In genomic region chr1:128636258-128637229, GRCm38 (mm10) we compare ENCODE assay signal across 13 mouse cellular contexts.
"Had no signal": no experiment of that assay in that cellular context is flagged by ENCODE, and none has a peak within 500 bp of the region (broad histone marks: within the 10 kb centered on the region; RNA-seq: fewer than 3 reads in every experiment).

No protein-coding gene starts in this region.

- H3K9ac ChIP-seq: limb, embryonic 13.5 days; liver, embryonic 15.5 days; midbrain, embryonic 15.5 days; neural tube, embryonic 13.5 days had no signal

- H3K36me3 ChIP-seq: limb, embryonic 13.5 days; liver, embryonic 15.5 days; midbrain, embryonic 15.5 days; neural tube, embryonic 13.5 days had no signal

- H3K4me3 ChIP-seq: left cerebral cortex, adult 2 months; limb, embryonic 13.5 days; liver, embryonic 15.5 days; midbrain, embryonic 15.5 days; neural tube, embryonic 13.5 days had no signal

- H3K9me3 ChIP-seq: limb, embryonic 13.5 days; liver, embryonic 15.5 days; midbrain, embryonic 15.5 days; neural tube, embryonic 13.5 days had no signal

- DNase-seq: kidney, adult 11 months; kidney, adult 9 months; kidney, postnatal 14 days; lung, adult 2 months; right cerebral cortex, postnatal 14 days; thymus, postnatal 36 days had no signal

- H3K27me3 ChIP-seq: limb, embryonic 13.5 days; liver, embryonic 15.5 days; midbrain, embryonic 15.5 days; neural tube, embryonic 13.5 days had no signal

- ATAC-seq: midbrain, embryonic 15.5 days had no signal

- H3K27ac ChIP-seq: left cerebral cortex, adult 2 months; limb, embryonic 13.5 days; liver, embryonic 15.5 days; macrophage; midbrain, embryonic 15.5 days; neural tube, embryonic 13.5 days had no signal

- H3K4me2 ChIP-seq: limb, embryonic 13.5 days; liver, embryonic 11.5 days; liver, embryonic 15.5 days; midbrain, embryonic 15.5 days; neural tube, embryonic 13.5 days had no signal

- H3K4me1 ChIP-seq: limb, embryonic 13.5 days; liver, embryonic 15.5 days; midbrain, embryonic 15.5 days had no signal
